Mouse (Mus musculus): Measurements from ENCODE around the gene Tmem94.

DNA sequence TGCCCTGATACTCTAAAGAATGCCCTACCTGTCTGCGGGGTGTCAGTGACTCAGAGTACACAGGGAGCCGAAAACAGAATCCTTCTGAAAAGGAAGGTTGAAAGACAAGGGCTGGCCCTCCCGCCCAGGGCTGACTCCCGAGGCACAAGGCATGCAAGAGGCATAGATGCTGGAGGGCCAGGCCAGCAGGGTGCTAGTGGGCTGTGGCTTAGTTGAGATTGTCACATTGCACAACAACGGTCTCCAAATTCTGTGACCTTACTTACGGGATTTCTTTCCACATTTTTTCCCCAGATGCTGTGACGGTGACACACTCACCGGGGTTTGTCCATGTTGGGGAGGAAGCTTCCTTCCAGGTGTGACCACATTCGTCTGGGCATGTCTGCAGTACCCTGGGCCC lies 11.7 kb downstream of the Tmem94 start:
- TF ChIP-seq CTCF (IDR thresholded peaks at IDR 0.05; ENCODE audit: low read depth, low read length) (no peak), POLR2A (IDR thresholded peaks at IDR 0.05; ENCODE audit: borderline replicate concordance, low read depth, low read length) (no peak)

All from bone marrow macrophage, adult 2 months (primary cell).